Mouse (Mus musculus): ENCODE measurements around the gene Mgat4b.
"Not testable (repeated sequence)": the region's sequence is repeated elsewhere in the genome, so short reads cannot be mapped to it uniquely, and the experiment has no call there.

Mgat4b gene

GRCm38 (mm10) chr11:50210505-50211151, at the start of gene Mgat4b, which contains the start of gene Sqstm1:
TSS of gene Mgat4b (plus strand) at chr11:50210890.
TSS of gene Sqstm1 (minus strand) at chr11:50210827.
- DNase-seq = peak; percentile 91

GRCm38 (mm10) chr11:50161578-50162304, 48.9 kb upstream of the Mgat4b start:
- peak; percentile 69 for DNase-seq

GRCm38 (mm10) chr11:50162338-50163050, 48.2 kb upstream of the Mgat4b start:
- DNase-seq = no peak

GRCm38 (mm10) chr11:50168352-50168751, 42.3 kb upstream of the Mgat4b start:
- no peak for DNase-seq

- DNase-seq = not testable (repeated sequence)
Measured at GRCm38 (mm10) chr11:50174111-50174729, 36.5 kb upstream of the Mgat4b start, which contains the start of gene Mrnip. TSS of gene Mrnip (plus strand) at chr11:50174444.

- DNase-seq = peak; percentile 97
Measured at GRCm38 (mm10) chr11:50174730-50175187, 35.9 kb upstream of the Mgat4b start.

GRCm38 (mm10) chr11:50176351-50176750, 34.3 kb upstream of the Mgat4b start:
- DNase-seq = peak; percentile 66

- no peak for DNase-seq
Measured at GRCm38 (mm10) chr11:50177111-50177510, 33.6 kb upstream of the Mgat4b start.

- DNase-seq = no peak
Measured at GRCm38 (mm10) chr11:50178532-50179488, 31.9 kb upstream of the Mgat4b start.

- no peak for DNase-seq
Measured at GRCm38 (mm10) chr11:50180478-50181231, 30.0 kb upstream of the Mgat4b start.

GRCm38 (mm10) chr11:50182702-50183101, 28.0 kb upstream of the Mgat4b start:
- no peak for DNase-seq

- DNase-seq = no peak
Measured at GRCm38 (mm10) chr11:50184788-50185187, 25.9 kb upstream of the Mgat4b start.

- no peak for DNase-seq
Measured at GRCm38 (mm10) chr11:50188682-50189081, 22.0 kb upstream of the Mgat4b start.

- DNase-seq = no peak
Measured at GRCm38 (mm10) chr11:50190362-50190761, 20.3 kb upstream of the Mgat4b start.

GRCm38 (mm10) chr11:50192278-50192677, 18.4 kb upstream of the Mgat4b start:
- DNase-seq = no peak

GRCm38 (mm10) chr11:50194070-50194469, 16.6 kb upstream of the Mgat4b start:
- no peak for DNase-seq

- no peak for DNase-seq
Measured at GRCm38 (mm10) chr11:50194793-50195192, 15.9 kb upstream of the Mgat4b start.

GRCm38 (mm10) chr11:50197500-50197899, 13.2 kb upstream of the Mgat4b start:
- DNase-seq = no peak

GRCm38 (mm10) chr11:50198219-50198846, 12.4 kb upstream of the Mgat4b start:
- DNase-seq = no peak

- no peak for DNase-seq
Measured at GRCm38 (mm10) chr11:50198916-50199315, 11.8 kb upstream of the Mgat4b start.

GRCm38 (mm10) chr11:50200613-50201012, 10.1 kb upstream of the Mgat4b start:
- no peak for DNase-seq

Measured in kidney, adult 18-20 months (tissue).